In genomic region chr16:95699721-95700120, GRCm38 (mm10) we compare ENCODE assay signal across 19 mouse cellular contexts. TPM values are rescaled to one million over a fixed set of nuclear protein-coding genes. Genes with fewer than 3 reads are reported as not detected.
DNase-seq lines count a peak whose midpoint lies in the region; ATAC-seq and TF ChIP-seq lines count a peak whose summit lies in the region.
"Had no signal": no experiment of that assay in that cellular context is flagged by ENCODE, and none has a peak within 500 bp of the region (broad histone marks: within the 10 kb centered on the region; RNA-seq: fewer than 3 reads in every experiment).

No protein-coding gene starts in this region.

- peak; percentile 55 for DNase-seq in kidney, adult 18-20 months
- no peak for DNase-seq in kidney, postnatal 4 days
- DNase-seq in limb, embryonic 10.5 days (ENCODE audit: low spot score): no peak
- DNase-seq in yolk sac, embryonic 10.5 days (ENCODE audit: low spot score): peak; percentile 78
- DNase-seq in heart, adult 2 months: no peak
- DNase-seq in right cerebral cortex, postnatal 36 days (ENCODE audit: low spot score in 2 of 2): no peak
- DNase-seq: adrenal gland, adult 2 months; cerebellum, postnatal 10 days; gastrocnemius, postnatal 14 days; heart, postnatal 10 days; right cerebral cortex, postnatal 4 days had no signal

- H3K9ac ChIP-seq in neural tube, embryonic 13.5 days: no peak overlapping the region
- no peak overlapping the region for H3K9ac ChIP-seq in neural tube, embryonic 15.5 days (replicated peaks)
- H3K9ac ChIP-seq in heart, adult 2 months (ENCODE audit: low read depth, low read length): no peak overlapping the region
- H3K9ac ChIP-seq: hindbrain, embryonic 15.5 days; limb, embryonic 15.5 days had no signal

- intact Hi-C loops in heart, adult 2 months (cut with DNase I): loop anchor here (5.0 kb wide), 3 partner anchors 42 to 133 kb away; no protein-coding TSS in a partner anchor

- 49% methylated on average over 3 of the region's 3 CpGs for WGBS in neural tube, embryonic 13.5 days
- WGBS in neural tube, embryonic 15.5 days: 51% methylated on average over 3 of the region's 3 CpGs
- 65% methylated on average over 3 of the region's 3 CpGs for WGBS in limb, embryonic 10.5 days
- 87% methylated on average over 3 of the region's 3 CpGs for WGBS in heart, adult 2 months

- H3K4me1 ChIP-seq in neural tube, embryonic 13.5 days (replicated peaks): peaks cover 30% of the 10 kb centered on the region
- H3K4me1 ChIP-seq in neural tube, embryonic 15.5 days: peaks cover 18% of the 10 kb centered on the region
- H3K4me1 ChIP-seq in limb, embryonic 10.5 days: peaks cover 61% of the 10 kb centered on the region
- peaks cover 9% of the 10 kb centered on the region for H3K4me1 ChIP-seq in heart, adult 2 months (ENCODE audit: control insufficient read depth, insufficient read depth, low read length)

- H3K4me2 ChIP-seq in neural tube, embryonic 13.5 days: no peak overlapping the region
- H3K4me2 ChIP-seq in neural tube, embryonic 15.5 days: no peak overlapping the region
- H3K4me2 ChIP-seq: hindbrain, embryonic 15.5 days; limb, embryonic 15.5 days; midbrain, embryonic 11.5 days had no signal

- H3K27ac ChIP-seq in neural tube, embryonic 13.5 days (replicated peaks): 0 out of 2 replicates have a peak overlapping the region, but pooled peaks have one; percentile 0
- no peak overlapping the region for H3K27ac ChIP-seq in neural tube, embryonic 15.5 days (replicated peaks)
- peak overlapping the region; percentile 100 for H3K27ac ChIP-seq in limb, embryonic 10.5 days
- H3K27ac ChIP-seq in heart, adult 2 months: no peak overlapping the region
- H3K27ac ChIP-seq: heart, embryonic 10.5 days; hindbrain, embryonic 15.5 days; limb, embryonic 15.5 days; macrophage had no signal

- H3K27me3 ChIP-seq in neural tube, embryonic 13.5 days: no peaks in the 10 kb centered on the region
- no peaks in the 10 kb centered on the region for H3K27me3 ChIP-seq in neural tube, embryonic 15.5 days (replicated peaks)
- no peaks in the 10 kb centered on the region for H3K27me3 ChIP-seq in limb, embryonic 10.5 days (ENCODE audit: low read depth, poor library complexity, severe bottlenecking)
- H3K27me3 ChIP-seq in heart, adult 2 months (ENCODE audit: control insufficient read depth, insufficient read depth, low read length): no peaks in the 10 kb centered on the region
- H3K27me3 ChIP-seq: CH12.LX; hindbrain, embryonic 15.5 days; limb, embryonic 15.5 days had no signal

- H3K9me3 ChIP-seq in neural tube, embryonic 13.5 days: no peaks in the 10 kb centered on the region
- H3K9me3 ChIP-seq in neural tube, embryonic 15.5 days (replicated peaks): no peaks in the 10 kb centered on the region
- no peaks in the 10 kb centered on the region for H3K9me3 ChIP-seq in limb, embryonic 10.5 days (replicated peaks)
- H3K9me3 ChIP-seq: heart, embryonic 10.5 days; hindbrain, embryonic 15.5 days; limb, embryonic 15.5 days had no signal

- TF ChIP-seq POLR2A in heart, adult 2 months (IDR thresholded peaks at IDR 0.05; ENCODE audit: insufficient read depth, low read depth, low read length): no peak

- no peaks in the 10 kb centered on the region for H3K36me3 ChIP-seq in neural tube, embryonic 13.5 days
- no peaks in the 10 kb centered on the region for H3K36me3 ChIP-seq in neural tube, embryonic 15.5 days
- peaks cover 8% of the 10 kb centered on the region for H3K36me3 ChIP-seq in limb, embryonic 10.5 days
- peaks cover 4% of the 10 kb centered on the region for H3K36me3 ChIP-seq in heart, adult 2 months (ENCODE audit: control insufficient read depth, insufficient read depth, low read length)
- H3K36me3 ChIP-seq: heart, embryonic 10.5 days; hindbrain, embryonic 15.5 days; limb, embryonic 15.5 days had no signal

- H3K79me2 ChIP-seq in heart, adult 2 months (replicated peaks; ENCODE audit: control insufficient read depth, insufficient read depth, low read length): peaks cover 5% of the 10 kb centered on the region

- no peak for TF ChIP-seq EP300 in heart, adult 2 months (IDR thresholded peaks at IDR 0.05; ENCODE audit: insufficient read depth, low read depth, low read length)

- no peak overlapping the region for H3K4me3 ChIP-seq in neural tube, embryonic 13.5 days
- H3K4me3 ChIP-seq in neural tube, embryonic 15.5 days (replicated peaks): no peak overlapping the region
- no peak overlapping the region for H3K4me3 ChIP-seq in limb, embryonic 10.5 days
- H3K4me3 ChIP-seq in heart, adult 2 months: no peak overlapping the region
- H3K4me3 ChIP-seq: heart, embryonic 10.5 days; hindbrain, embryonic 15.5 days; limb, embryonic 15.5 days had no signal

- no peak for ATAC-seq in neural tube, embryonic 13.5 days (ENCODE audit: low read depth)
- ATAC-seq in neural tube, embryonic 15.5 days (ENCODE audit: low FRiP score): no peak

- no peak for TF ChIP-seq CTCF in heart, adult 2 months (IDR thresholded peaks at IDR 0.05)

RNA-seq across cellular contexts. Expression of gene Ets2, which starts 2.2 kb away (rescaled TPM):
- 23.9 and 28.7 TPM in 2 replicates for polyA plus RNA-seq in neural tube, embryonic 13.5 days (2015; fragmentation: Nextera tagmentation; extraction: Ambion mirVana)
- polyA plus RNA-seq in neural tube, embryonic 15.5 days (2015; fragmentation: Nextera tagmentation; extraction: Ambion mirVana): 30.6 and 40.2 TPM in 2 replicates
- 110 and 119 TPM in 2 replicates for polyA plus RNA-seq in limb, embryonic 10.5 days (2016; fragmentation: Nextera tagmentation; extraction: Ambion mirVana)
- 10 to 100 TPM; 50.3 to 70.6 TPM for total RNA-seq in heart, adult 2 months (2021)
- polyA plus RNA-seq in heart, adult 2 months (2012; rRNA removed): 47.2 and 60.5 TPM in 2 replicates

Comparison
In these comparisons a context has a peak if more than half of its experiments do, and no peak if none do; other contexts are left out.
1. DNase-seq: peak in kidney, adult 18-20 months (single experiment) and yolk sac, embryonic 10.5 days (single experiment); none in kidney, postnatal 4 days (0 of 2), limb, embryonic 10.5 days (single experiment), heart, adult 2 months (0 of 2) and right cerebral cortex, postnatal 36 days (0 of 2).
2. H3K27ac ChIP-seq: peak in neural tube, embryonic 13.5 days (single experiment) and limb, embryonic 10.5 days (single experiment); none in neural tube, embryonic 15.5 days (single experiment) and heart, adult 2 months (single experiment).